Mouse (Mus musculus) E14TG2a.4 (cell line): Measurements from ENCODE around the gene Olfr1179.
A peak's percentile ranks its signal among the peaks of the same experiment; 100 is the strongest.
"Not testable (repeated sequence)": the region's sequence is repeated elsewhere in the genome, so short reads cannot be mapped to it uniquely, and the experiment has no call there.

Experiments
- H3K27me3 ChIP-seq: 2 replicates; pipeline ENCODE4 v1.6.1; 2014; ENCODE audit warnings: low read length, control low read depth; ENCODE audit not compliant: insufficient read depth
- H3K36me3 ChIP-seq: 2 replicates; pipeline ENCODE4 v1.6.1; 2014; ENCODE audit warnings: low read length, control low read depth; ENCODE audit not compliant: insufficient read depth
- H3K4me1 ChIP-seq: replicated peaks from 2 replicates; pipeline ENCODE4 v1.6.1; 2014; ENCODE audit warnings: low read depth, low read length, control low read depth
- H3K4me3 ChIP-seq: replicated peaks from 2 replicates; pipeline ENCODE4 v1.5.1; 2014; ENCODE audit warnings: mild to moderate bottlenecking, low read length
- H3K9me3 ChIP-seq: 2 replicates; pipeline ENCODE4 v1.6.1; 2014; ENCODE audit warnings: low read length, control low read depth
- CTCF ChIP-seq: conservative IDR thresholded peaks from 2 replicates; pipeline ENCODE4 v1.5.1; 2014; ENCODE audit warnings: low read length
- NANOG ChIP-seq: IDR thresholded peaks from 2 replicates; pipeline ENCODE4 v1.6.1; 2014; ENCODE audit warnings: borderline replicate concordance, low read length, mixed read lengths
- POU5F1 ChIP-seq: IDR thresholded peaks from 2 replicates; pipeline ENCODE4 v1.6.1; 2014; ENCODE audit warnings: low read length, borderline replicate concordance

Olfr1179 gene

DNA sequence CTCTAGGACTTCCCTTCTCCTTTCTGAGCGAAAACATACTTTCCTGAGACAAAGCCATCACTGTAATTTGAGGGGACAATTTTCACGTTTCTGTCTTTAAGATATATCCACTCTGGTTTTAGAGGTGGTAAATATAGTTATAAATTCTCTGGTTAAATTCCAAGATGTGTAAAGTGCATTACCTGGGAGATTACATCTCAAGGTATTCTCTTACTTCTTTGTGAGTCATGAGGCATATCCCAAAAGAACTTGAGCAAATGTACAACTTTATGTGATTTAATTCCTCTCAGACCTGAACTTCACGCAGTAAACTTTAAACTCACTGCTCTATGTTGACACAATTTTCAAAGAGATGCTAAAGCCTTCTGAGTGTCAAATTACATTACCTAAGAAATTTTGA is at the start of gene Olfr1179:
Gene Olfr1179 (minus strand): TSS at position 101 of the 400 bp plus-strand sequence.
- Histone ChIP-seq H3K36me3 (no peaks in the 10 kb centered on the region), H3K4me1 (no peaks in the 10 kb centered on the region), H3K4me3 (no peak within 1 kb of the TSS), H3K27me3 (no peaks in the 10 kb centered on the region), H3K9me3 (no peaks in the 10 kb centered on the region)
- no peak for TF ChIP-seq CTCF
- TF ChIP-seq NANOG: no peak
- TF ChIP-seq POU5F1: no peak

DNA sequence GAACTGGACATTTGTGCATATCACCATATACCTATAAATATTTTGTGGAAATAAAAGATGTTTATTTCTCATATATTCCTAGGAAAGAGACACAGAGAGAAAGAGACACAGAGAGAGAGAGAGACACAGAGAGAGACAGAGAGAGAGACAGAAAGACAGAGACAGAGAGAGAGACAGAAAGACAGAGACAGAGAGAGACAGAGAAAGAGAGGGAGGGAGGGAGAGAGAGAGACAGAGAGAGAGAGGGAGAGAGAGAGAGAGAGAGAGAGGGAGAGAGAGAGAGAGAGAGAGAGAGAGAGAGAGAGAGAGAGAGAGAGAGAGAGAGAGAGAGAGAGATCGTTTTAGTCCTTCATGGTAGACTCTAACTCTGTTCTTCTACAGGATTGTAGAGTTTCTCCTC is 48.3 kb upstream of the Olfr1179 start, which contains the start of gene Olfr1183:
Gene Olfr1183 (plus strand): TSS at position 301 of the 400 bp plus-strand sequence.
- not testable (repeated sequence) for H3K4me3 ChIP-seq, H3K4me1 ChIP-seq, H3K9me3 ChIP-seq, H3K27me3 ChIP-seq, H3K36me3 ChIP-seq

DNA sequence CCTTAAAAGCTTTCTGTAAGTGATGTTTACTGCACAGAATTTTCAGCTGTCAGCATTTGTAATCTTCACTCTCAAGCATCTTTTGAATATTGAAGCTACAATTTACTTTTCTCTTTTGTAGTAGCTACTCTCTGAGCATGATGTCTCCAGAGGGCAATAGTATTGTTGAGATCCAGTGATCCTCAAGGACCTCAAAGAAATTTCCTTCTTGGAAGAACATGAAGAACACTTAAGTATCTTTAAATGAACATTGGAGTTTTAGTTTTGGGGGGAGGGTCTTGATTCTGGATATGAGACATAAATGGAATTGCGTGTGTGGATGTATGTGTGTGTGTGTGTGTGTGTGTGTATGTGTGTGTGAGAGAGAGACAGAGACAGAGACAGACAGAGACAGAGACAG is 42.8 kb upstream of the Olfr1179 start, which contains the start of gene Gm13757:
Gene Gm13757 (minus strand): TSS at position 101 of the 400 bp plus-strand sequence.
- Histone ChIP-seq H3K9me3 (no peaks in the 10 kb centered on the region), H3K27me3 (no peaks in the 10 kb centered on the region), H3K4me1 (no peaks in the 10 kb centered on the region), H3K4me3 (no peak within 1 kb of the TSS), H3K36me3 (no peaks in the 10 kb centered on the region)
- TF ChIP-seq CTCF (no peak), POU5F1 (no peak), NANOG (no peak)

DNA sequence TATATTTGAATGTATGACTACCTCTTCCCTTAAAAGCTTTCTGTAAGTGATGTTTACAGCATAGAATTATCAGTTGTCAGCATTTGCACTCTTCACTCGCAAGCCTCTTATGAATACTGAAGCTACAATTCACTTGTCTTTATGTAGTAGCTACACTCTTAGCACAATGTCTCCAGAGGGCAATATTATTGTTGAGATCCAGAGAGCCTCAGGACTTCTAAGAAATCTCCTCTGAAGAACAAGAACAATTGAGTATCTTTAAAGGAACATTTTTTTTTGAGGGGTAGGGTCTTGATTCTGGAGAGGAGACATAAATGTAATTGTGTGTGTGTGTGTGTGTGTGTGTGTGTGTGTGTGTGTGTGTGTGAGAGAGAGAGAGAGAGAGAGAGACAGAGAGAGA is 19.8 kb upstream of the Olfr1179 start, which contains the start of gene Olfr1181:
Gene Olfr1181 (minus strand): TSS at position 101 of the 400 bp plus-strand sequence.
- Histone ChIP-seq H3K4me1 (no peaks in the 10 kb centered on the region), H3K27me3 (no peaks in the 10 kb centered on the region), H3K36me3 (no peaks in the 10 kb centered on the region), H3K9me3 (no peaks in the 10 kb centered on the region), H3K4me3 (no peak within 1 kb of the TSS)
- TF ChIP-seq POU5F1: no peak
- no peak for TF ChIP-seq CTCF
- no peak for TF ChIP-seq NANOG

DNA sequence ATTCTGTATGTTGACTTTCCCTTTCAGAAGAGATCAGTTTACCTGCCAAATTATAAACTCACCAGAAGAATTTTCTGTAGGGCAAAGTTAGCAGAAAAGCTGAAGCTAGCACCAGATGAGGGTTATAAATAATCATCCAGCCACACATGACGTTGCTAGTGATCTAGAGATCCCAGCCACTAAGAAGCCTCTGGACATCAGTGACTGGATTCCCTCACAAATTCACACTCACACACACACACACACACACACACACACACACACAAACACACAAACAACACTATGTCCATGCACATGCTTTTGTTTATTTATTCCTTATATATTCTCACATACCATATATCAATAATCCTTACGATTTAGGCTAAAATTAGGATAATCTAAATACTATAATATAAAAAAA is 12.8 kb upstream of the Olfr1179 start, which contains the start of gene Olfr1180:
Gene Olfr1180 (minus strand): TSS at position 101 of the 400 bp plus-strand sequence.
- Histone ChIP-seq H3K4me3 (no peak within 1 kb of the TSS), H3K4me1 (no peaks in the 10 kb centered on the region), H3K9me3 (no peaks in the 10 kb centered on the region), H3K27me3 (no peaks in the 10 kb centered on the region), H3K36me3 (no peaks in the 10 kb centered on the region)
- TF ChIP-seq NANOG: no peak
- no peak for TF ChIP-seq CTCF
- TF ChIP-seq POU5F1: no peak

DNA sequence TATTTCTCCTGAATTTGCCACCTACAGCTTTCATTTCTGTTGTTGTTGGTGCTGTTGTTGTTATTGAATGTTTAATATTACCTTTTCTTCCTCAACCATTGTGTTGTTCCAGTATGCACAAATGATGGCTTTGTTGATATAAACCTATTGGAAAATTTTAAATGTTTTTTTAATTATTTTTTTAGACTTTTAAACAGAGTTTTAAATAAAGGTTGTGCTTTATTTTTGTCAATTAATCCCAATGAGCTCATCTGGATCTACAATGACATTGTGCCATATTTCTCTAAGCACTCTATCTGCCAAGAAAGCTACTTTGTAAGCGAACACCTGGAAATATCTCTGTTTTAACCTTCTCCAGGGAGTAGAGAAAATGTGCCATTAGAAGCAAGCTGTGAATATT is 19.5 kb downstream of the Olfr1179 start, which contains the start of gene Olfr1178:
Gene Olfr1178 (plus strand): TSS at position 301 of the 400 bp plus-strand sequence.
- Histone ChIP-seq H3K4me3 (no peak within 1 kb of the TSS), H3K9me3 (peaks cover 8% of the 10 kb centered on the region), H3K4me1 (no peaks in the 10 kb centered on the region), H3K36me3 (no peaks in the 10 kb centered on the region), H3K27me3 (no peaks in the 10 kb centered on the region)
- TF ChIP-seq CTCF (no peak), POU5F1 (no peak)

DNA sequence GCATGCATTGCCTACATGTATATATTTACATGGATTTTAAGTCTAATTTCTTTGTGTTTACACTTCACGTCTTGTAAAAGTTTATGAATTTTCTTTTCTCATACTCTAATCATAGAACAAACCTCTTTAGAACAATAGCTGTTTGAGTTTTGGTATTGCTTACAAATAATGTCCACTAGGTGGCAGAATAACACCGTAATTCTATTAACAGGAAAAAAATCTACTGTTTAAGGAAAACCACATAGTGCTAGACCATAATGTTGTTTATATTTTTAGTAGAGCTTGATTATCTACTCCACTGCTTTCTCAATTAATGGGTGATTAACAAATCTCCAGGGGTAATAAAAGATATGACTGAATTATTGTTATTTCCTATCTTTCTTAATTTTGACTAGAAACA is 49.9 kb downstream of the Olfr1179 start:
- H3K27me3 ChIP-seq: no peaks in the 10 kb centered on the region
- no peaks in the 10 kb centered on the region for H3K36me3 ChIP-seq
- H3K9me3 ChIP-seq: peaks cover 6% of the 10 kb centered on the region; the same call in 1 of the 2 replicates
- no peak overlapping the region for H3K4me3 ChIP-seq
- H3K4me1 ChIP-seq: no peaks in the 10 kb centered on the region
- peak; percentile 58 for TF ChIP-seq CTCF
- TF ChIP-seq NANOG: no peak
- no peak for TF ChIP-seq POU5F1
